Mouse (Mus musculus) embryo, embryonic 11 days (tissue): Measurements from ENCODE around the gene Kcnip1.

Experiments used
- DNase-seq: peaks from one replicate; pipeline ENCODE4 v3.0.0-alpha.2; 2015

Kcnip1 gene

GRCm38 (mm10) chr11:33890382-33890781, 102.6 kb downstream of the Kcnip1 start:
- no peak for DNase-seq

- no peak for DNase-seq
These were observed 105.3 kb downstream of the Kcnip1 start for GRCm38 (mm10) chr11:33887660-33888059.

- no peak for DNase-seq
These were observed 107.0 kb downstream of the Kcnip1 start for GRCm38 (mm10) chr11:33885981-33886380.

GRCm38 (mm10) chr11:33882731-33883328, 110.1 kb downstream of the Kcnip1 start:
- DNase-seq, result no peak

- DNase-seq, result no peak
These were observed 118.0 kb downstream of the Kcnip1 start for GRCm38 (mm10) chr11:33874925-33875324.

GRCm38 (mm10) chr11:33873071-33873781, 119.7 kb downstream of the Kcnip1 start:
- peak; percentile 65 for DNase-seq

- no peak for DNase-seq
These were observed 120.3 kb downstream of the Kcnip1 start for GRCm38 (mm10) chr11:33872716-33873048.

- DNase-seq, result no peak
These were observed 120.8 kb downstream of the Kcnip1 start for GRCm38 (mm10) chr11:33871998-33872715.

GRCm38 (mm10) chr11:33870246-33870645, 122.7 kb downstream of the Kcnip1 start:
- DNase-seq, result no peak

GRCm38 (mm10) chr11:33869559-33869958, 123.4 kb downstream of the Kcnip1 start:
- no peak for DNase-seq

GRCm38 (mm10) chr11:33866775-33867174, 126.2 kb downstream of the Kcnip1 start:
- DNase-seq, result no peak

- DNase-seq, result no peak
These were observed 128.7 kb downstream of the Kcnip1 start for GRCm38 (mm10) chr11:33864245-33864644.

GRCm38 (mm10) chr11:33861823-33862222, 131.1 kb downstream of the Kcnip1 start:
- no peak for DNase-seq

GRCm38 (mm10) chr11:33860905-33861582, 131.9 kb downstream of the Kcnip1 start:
- no peak for DNase-seq

GRCm38 (mm10) chr11:33849614-33850013, 143.3 kb downstream of the Kcnip1 start:
- no peak for DNase-seq

GRCm38 (mm10) chr11:33848685-33849084, 144.3 kb downstream of the Kcnip1 start:
- DNase-seq, result no peak

- DNase-seq, result no peak
These were observed 147.0 kb downstream of the Kcnip1 start for GRCm38 (mm10) chr11:33845931-33846330.

- DNase-seq, result peak; percentile 73
These were observed 149.6 kb downstream of the Kcnip1 start for GRCm38 (mm10) chr11:33843294-33843864.

- DNase-seq, result no peak
These were observed 153.9 kb downstream of the Kcnip1 start for GRCm38 (mm10) chr11:33839049-33839448.

GRCm38 (mm10) chr11:33829774-33830173, 163.2 kb downstream of the Kcnip1 start:
- no peak for DNase-seq

- no peak for DNase-seq
These were observed 165.1 kb downstream of the Kcnip1 start for GRCm38 (mm10) chr11:33827829-33828206.

- DNase-seq, result no peak
These were observed 165.7 kb downstream of the Kcnip1 start for GRCm38 (mm10) chr11:33827085-33827828.
